Mouse (Mus musculus) embryo, embryonic 10.5 days (tissue): ENCODE data around the gene Acbd6.

Experiments
- DNase-seq: peaks from one replicate; pipeline ENCODE4 v3.0.0-alpha.2; 2015; ENCODE audit warnings: low spot score

Acbd6 gene

DNA sequence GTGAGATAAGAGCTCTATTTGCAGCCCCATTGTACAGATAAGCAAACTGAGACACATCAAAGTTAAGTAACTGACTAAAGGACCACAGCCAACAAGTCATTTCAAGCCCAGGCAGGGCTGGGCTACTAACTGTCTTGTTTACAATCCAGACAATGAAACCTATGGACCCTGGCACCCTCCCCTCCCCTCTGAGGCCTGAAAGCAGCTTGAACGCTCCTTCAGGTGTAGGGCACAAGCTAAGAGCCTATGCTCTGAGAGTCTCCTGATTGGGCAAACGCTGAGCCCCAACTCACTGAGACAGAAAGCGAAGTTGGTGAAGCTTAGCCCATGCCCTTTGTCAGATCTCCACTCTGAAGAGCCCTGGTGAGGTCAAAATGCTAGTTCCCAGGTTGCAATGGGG is 166.4 kb downstream of the Acbd6 start:
- DNase-seq: no peak

- no peak for DNase-seq
Measured at GRCm38 (mm10) chr1:155725876-155726275, 168.0 kb downstream of the Acbd6 start.

DNA sequence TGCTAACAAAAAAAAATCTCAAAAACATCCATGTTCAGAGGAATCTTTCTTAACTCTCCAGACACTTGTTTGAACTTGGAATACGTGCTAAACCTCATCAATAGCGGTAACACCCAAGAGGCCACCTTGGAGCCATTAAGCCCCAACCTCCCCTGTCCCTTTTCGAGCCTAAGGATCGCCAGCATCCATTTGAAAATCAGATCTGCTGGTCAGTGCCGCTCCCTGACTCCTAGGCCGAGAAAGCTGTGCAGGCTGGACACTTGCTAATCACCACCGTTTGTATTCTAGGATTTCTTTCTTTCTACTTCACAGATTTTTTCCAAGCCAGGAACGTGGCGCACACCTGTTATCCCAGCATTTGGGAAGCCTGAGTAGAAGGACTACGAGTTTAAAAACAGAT is 169.9 kb downstream of the Acbd6 start:
- DNase-seq: no peak

DNA sequence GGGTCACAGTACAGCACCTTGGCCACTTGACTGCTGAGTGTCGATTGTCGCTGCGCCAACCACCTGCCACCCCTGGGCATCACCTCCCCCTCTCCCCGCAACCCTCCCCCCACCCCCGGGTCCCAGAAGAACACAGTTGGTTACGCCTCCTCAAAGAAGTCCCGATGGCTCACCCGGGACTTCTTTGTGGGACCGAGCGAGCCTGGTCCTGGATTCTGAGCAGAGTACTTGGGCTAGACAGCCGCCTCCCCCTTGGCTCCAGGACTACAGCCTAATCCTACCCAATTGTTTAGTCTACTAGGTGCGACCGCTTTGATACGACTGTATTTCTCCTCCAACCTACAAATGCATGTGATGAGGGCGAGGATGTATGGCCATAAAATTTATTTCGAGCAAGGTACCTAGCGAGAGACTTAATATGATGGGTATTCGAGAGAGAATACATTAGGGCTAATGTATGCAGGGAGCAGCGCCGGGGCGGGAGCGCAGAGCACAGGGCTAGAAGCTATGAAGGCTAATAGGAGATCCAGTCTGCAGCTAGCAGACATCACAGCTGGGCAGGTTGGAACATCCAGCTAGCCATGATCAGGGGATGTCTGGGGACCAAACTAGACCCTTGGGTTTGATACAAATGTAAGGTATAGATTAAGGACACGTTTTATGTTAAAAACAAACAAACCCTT is 171.3 kb downstream of the Acbd6 start:
- no peak for DNase-seq

DNA sequence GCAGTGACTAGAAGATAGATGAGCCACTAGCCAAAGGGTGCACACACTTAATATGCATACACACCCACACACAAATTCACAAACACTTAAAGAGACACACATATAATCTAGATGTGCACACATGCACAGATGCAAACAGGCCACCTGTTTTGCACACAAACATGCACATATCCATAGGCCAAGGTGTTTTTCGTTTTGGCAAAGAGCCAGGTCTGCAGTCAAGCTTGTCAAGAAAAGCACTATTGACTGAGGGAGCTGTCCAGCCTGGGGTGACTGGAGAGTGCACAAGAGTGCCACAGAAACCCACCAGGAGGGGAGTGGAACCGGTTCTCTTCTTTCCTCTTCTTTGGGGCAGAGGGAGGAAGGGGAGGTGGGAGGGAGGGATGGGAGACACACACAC is 173.2 kb downstream of the Acbd6 start:
- no peak for DNase-seq

- DNase-seq: peak; percentile 40
Measured at GRCm38 (mm10) chr1:155736096-155736825, 178.3 kb downstream of the Acbd6 start.

- DNase-seq: peak; percentile 53
Measured at GRCm38 (mm10) chr1:155737017-155737808, 179.3 kb downstream of the Acbd6 start.

DNA sequence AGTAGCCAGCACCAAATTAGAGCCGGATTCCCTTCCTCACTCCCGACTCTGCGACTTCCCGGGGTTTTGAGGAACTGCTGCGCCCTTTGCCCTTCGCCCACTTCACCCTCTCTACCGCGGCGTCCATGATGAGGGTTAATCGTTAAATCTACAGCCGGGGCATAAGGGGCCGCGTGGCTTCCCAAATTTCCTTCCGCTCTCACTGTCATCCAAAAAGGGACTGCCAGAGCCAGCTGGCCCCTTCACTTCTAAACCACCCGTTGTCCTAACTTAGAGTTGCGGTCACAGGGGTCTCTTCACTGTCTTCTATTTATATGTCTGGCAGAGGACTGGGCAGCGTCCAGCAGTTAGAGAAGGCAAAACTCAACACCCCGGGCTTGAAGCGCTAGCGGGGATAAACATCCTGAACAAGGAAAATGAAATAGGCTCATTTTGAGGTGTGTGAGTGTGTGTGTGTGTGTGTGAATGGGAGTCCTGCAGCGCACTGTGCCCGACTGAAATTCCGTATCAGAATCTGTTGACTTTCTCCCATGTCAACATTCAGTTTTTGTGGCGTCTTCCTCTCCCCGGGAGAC is 180.0 kb downstream of the Acbd6 start:
- peak; percentile 36 for DNase-seq
